Mouse (Mus musculus) intestine, postnatal 0 days (tissue): ENCODE measurements around the gene Zfp568. TPM values are rescaled to one million over a fixed set of nuclear protein-coding genes. Genes with fewer than 3 reads are reported as not detected.

Source experiments
- ATAC-seq: fragments of 200-750 bp; cut with Nextera tagmentation; 2 replicates; pipeline ENCODE4 v1.8.0; 2017; ENCODE audit warnings: mild to moderate bottlenecking, moderate TSS enrichment, moderate library complexity
- H3K27ac ChIP-seq: fragments of 300-500 bp; sonication (generic); 2 replicates; pipeline ENCODE4 v1.5.1; 2014; ENCODE audit warnings: mild to moderate bottlenecking, low read depth, low read length, moderate library complexity
- H3K27me3 ChIP-seq: fragments of 300-500 bp; sonication (generic); replicated peaks from 2 replicates; pipeline ENCODE4 v1.6.1; 2014; ENCODE audit warnings: low read length, mixed read lengths; ENCODE audit not compliant: control insufficient read depth, insufficient read depth
- H3K36me3 ChIP-seq: fragments of 300-500 bp; sonication (generic); 2 replicates; pipeline ENCODE4 v1.6.1; 2014; ENCODE audit warnings: mild to moderate bottlenecking, moderate library complexity; ENCODE audit not compliant: control insufficient read depth, insufficient read depth
- H3K4me1 ChIP-seq: fragments of 300-500 bp; sonication (generic); replicated peaks from 2 replicates; pipeline ENCODE4 v1.6.1; 2014; ENCODE audit warnings: antibody characterized with exemption, low read length, mixed read lengths; ENCODE audit not compliant: control insufficient read depth, insufficient read depth
- H3K4me2 ChIP-seq: fragments of 300-500 bp; sonication (generic); replicated peaks from 2 replicates; pipeline ENCODE4 v1.6.1; 2014; ENCODE audit warnings: low read depth, mild to moderate bottlenecking, moderate library complexity
- H3K4me3 ChIP-seq: fragments of 300-500 bp; sonication (generic); 2 replicates; pipeline ENCODE4 v1.5.1; 2014; ENCODE audit warnings: low read depth, low read length
- H3K9ac ChIP-seq: fragments of 300-500 bp; sonication (generic); 2 replicates; pipeline ENCODE4 v1.6.1; 2014; ENCODE audit warnings: mild to moderate bottlenecking, low read depth, low read length
- H3K9me3 ChIP-seq: fragments of 300-500 bp; sonication (generic); 2 replicates; pipeline ENCODE4 v1.6.1; 2016; ENCODE audit warnings: mixed run types; ENCODE audit not compliant: control insufficient read depth
- CTCF ChIP-seq: sonication (generic); IDR thresholded peaks from 2 replicates; pipeline ENCODE4 v1.5.1; 2016; ENCODE audit warnings: low read depth, mild to moderate bottlenecking, control low read depth, antibody characterized with exemption, moderate library complexity
- WGBS: fragments of 180-500 bp; shearing (Covaris S2); extraction: QIAGEN DNeasy Blood & Tissue Kit; methylation state at CpG from one replicate; pipeline ENCODE4 v1.1.7; 2014; 5-methylcytosine and 5-hydroxymethylcytosine counted together
- polyA plus RNA-seq: library from polyadenylated mRNA; unstranded; fragments of >200 nt; fragmentation: Nextera tagmentation; extraction: Ambion mirVana; gene quantifications from 2 replicates; pipeline ENCODE4 v1.2.1, GENCODE M21; 2015

Zfp568 gene
- polyA plus RNA-seq, 1 experiment from 2014 or later, result 5.5 TPM

DNA sequence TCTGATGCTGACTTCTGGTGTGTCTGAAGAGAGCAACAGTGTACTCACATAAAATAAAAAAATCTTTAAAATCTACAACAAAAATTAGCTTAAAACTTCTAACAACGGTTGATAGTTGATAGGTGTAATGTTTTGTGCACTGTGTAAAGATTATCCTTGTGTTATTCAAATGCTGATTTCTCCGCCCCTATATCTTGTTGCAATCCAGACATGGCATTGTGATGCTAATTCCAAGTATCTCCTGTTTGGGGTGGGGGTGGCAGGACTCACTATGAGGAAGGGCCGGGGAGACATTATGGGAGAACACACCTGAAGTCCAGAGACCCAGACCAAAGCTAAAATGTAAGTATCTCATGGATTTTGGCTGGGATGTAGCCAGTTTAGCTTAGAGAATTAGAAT lies 47.6 kb downstream of the Zfp568 start:
- no peak for ATAC-seq
- Histone ChIP-seq H3K4me2 (no peak overlapping the region), H3K27me3 (no peaks in the 10 kb centered on the region), H3K9me3 (no peaks in the 10 kb centered on the region), H3K9ac (no peak overlapping the region), H3K4me3 (no peak overlapping the region), H3K36me3 (peaks cover 15% of the 10 kb centered on the region), H3K4me1 (no peaks in the 10 kb centered on the region), H3K27ac (no peak overlapping the region)
- 86% methylated on average over 3 of the region's 3 CpGs for WGBS
- TF ChIP-seq CTCF, result no peak

DNA sequence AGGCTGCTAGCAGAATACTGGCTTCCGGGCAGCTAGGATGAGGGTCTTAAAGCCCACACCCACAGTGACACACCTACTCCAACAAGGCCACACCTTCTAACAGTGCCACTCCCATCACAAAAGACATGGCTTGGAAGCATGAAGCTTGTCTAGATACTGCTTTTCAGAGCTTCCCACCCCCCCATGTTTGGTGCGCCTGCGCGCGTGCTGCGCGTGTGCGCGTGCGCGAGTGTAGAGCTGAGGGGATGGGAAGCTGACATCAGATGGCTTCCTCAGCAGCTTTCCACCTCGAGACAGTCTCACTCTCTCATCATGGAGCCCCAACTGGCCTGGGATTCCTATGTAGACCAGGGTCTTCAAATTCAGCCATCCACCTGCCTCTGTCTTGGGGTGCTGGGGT lies 50.6 kb downstream of the Zfp568 start:
- WGBS, result 93% methylated on average over 12 of the region's 12 CpGs
- H3K9ac ChIP-seq, result no peak overlapping the region
- no peaks in the 10 kb centered on the region for H3K9me3 ChIP-seq
- no peaks in the 10 kb centered on the region for H3K4me1 ChIP-seq
- no peak for TF ChIP-seq CTCF
- no peaks in the 10 kb centered on the region for H3K27me3 ChIP-seq
- H3K4me3 ChIP-seq, result no peak overlapping the region
- H3K27ac ChIP-seq, result no peak overlapping the region
- H3K36me3 ChIP-seq, result no peaks in the 10 kb centered on the region; the same call in 1 of the 2 replicates
- no peak overlapping the region for H3K4me2 ChIP-seq
- no peak for ATAC-seq

DNA sequence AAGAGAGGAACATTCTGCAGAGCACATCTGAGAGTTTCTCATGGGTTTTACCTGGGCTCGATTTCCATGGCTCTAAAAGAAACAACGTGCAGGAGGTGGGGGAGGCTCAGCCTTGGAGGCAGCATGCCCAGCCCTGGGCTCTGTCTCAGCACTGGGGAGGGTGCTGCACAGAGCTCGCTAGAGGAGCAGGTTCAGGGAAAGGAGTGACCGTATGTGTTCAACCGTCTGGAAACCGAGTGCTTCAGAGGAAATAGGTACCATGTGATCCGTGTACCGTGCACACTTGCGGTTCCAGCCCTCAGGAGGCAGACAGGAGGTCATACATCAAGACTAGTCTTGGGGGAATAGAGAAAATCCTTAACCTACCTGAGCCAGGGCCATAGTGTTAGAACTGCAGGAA lies 60.6 kb downstream of the Zfp568 start:
- Histone ChIP-seq H3K4me2 (no peak overlapping the region), H3K9ac (no peak overlapping the region), H3K4me1 (no peaks in the 10 kb centered on the region), H3K36me3 (no peaks in the 10 kb centered on the region), H3K27me3 (no peaks in the 10 kb centered on the region), H3K27ac (no peak overlapping the region), H3K9me3 (no peaks in the 10 kb centered on the region), H3K4me3 (no peak overlapping the region)
- no peak for ATAC-seq
- WGBS, result 56% methylated on average over 9 of the region's 9 CpGs
- no peak for TF ChIP-seq CTCF

DNA sequence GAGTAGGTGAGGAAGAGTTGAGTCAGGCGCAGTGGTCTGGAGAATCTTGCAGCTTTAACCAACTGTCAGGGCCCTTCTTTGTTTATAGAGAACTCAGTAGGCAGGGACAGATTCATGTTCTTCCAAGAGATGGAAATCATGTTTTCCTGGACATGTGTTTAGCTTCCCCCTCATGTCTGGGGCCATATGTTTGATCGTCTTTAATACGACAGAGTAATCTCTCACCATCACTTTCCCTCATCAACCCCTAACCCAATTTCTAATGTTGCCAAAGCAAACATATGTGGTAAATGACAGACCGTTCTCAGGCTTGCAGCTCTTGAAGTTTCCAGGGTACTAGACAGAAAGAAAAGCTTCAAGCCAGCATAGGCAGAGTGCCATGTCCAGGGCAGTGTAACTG lies 64.4 kb downstream of the Zfp568 start:
- 95% methylated on average over 4 of the region's 4 CpGs for WGBS
- no peak for TF ChIP-seq CTCF
- Histone ChIP-seq H3K36me3 (no peaks in the 10 kb centered on the region), H3K27me3 (no peaks in the 10 kb centered on the region), H3K4me3 (no peak overlapping the region), H3K27ac (no peak overlapping the region), H3K9ac (no peak overlapping the region), H3K9me3 (no peaks in the 10 kb centered on the region), H3K4me2 (no peak overlapping the region), H3K4me1 (0 out of 2 replicates have a peak, but pooled peaks cover 4% of the 10 kb centered on the region)
- no peak for ATAC-seq

DNA sequence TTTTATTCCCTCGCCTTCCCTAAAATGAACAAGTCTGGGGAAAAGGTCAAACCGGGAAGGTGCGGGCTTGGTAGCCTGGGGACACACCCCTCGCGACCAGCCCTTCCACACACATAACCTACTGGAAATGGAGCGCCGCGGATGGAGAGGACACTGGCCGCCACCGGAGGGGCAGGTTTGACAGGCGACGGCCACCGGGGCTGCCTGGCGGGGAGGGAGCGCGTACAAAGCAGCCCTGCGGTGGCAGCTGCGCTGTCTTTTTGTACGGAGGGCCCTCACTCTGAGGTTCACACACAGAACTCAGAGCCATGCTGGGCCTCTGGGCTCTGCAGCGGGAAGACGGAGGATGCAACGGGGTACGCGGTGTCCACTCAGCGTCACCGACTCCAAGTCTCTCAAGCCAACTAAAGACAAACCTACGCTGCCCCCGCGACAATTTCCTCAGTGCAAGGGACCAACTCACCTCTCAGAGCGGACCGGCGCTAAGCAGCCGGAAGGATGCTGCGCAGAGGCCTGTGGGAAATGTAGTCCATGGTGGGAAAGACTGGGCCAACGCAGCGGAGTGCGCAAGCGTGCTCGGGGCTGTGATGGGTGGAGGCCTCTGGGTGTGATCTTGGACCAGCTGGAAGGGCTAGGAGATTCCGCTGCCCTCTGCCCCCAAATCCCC lies 67.3 kb downstream of the Zfp568 start, which contains the start of gene Zfp14:
TSS of gene Zfp14 (minus strand) at position 499 of the 667 bp plus-strand sequence.
- Histone ChIP-seq H3K9ac (peak within 1 kb of the TSS; percentile 58), H3K27ac (no peak within 1 kb of the TSS), H3K9me3 (no peaks in the 10 kb centered on the region), H3K36me3 (no peaks in the 10 kb centered on the region), H3K27me3 (no peaks in the 10 kb centered on the region), H3K4me2 (peak within 1 kb of the TSS; percentile 95), H3K4me1 (0 out of 2 replicates have a peak, but pooled peaks cover 4% of the 10 kb centered on the region), H3K4me3 (peak within 1 kb of the TSS; percentile 65)
- 0% methylated on average over 40 of the region's 40 CpGs for whole genome bisulfite sequencing
- ATAC-seq, result peak; percentile 93
- TF ChIP-seq CTCF, result no peak

DNA sequence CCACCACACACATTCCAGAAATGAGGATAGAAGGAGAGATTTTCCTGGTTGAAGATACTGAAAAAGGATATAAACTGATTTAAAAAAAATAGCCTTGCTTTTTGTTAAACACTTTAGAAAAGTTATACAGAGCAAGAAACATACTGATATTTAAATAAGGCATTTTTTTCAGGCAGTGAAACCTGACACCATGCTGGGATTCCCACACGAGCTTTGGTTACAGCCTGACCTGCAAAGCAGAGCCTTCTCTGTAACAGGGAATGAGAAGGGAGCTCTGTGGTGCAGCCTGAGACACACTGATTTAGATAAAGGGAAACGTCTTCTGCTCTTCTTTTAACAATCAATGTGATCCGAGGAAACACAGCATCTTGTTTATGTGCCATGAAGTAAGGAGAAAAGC lies 69.8 kb downstream of the Zfp568 start:
- 10% methylated on average over 3 of the region's 3 CpGs for WGBS
- H3K27ac ChIP-seq, result no peak overlapping the region

More for the DNA sequence above, 69.8 kb downstream of the Zfp568 start:
- Histone ChIP-seq H3K9ac (no peak overlapping the region), H3K27me3 (no peaks in the 10 kb centered on the region), H3K9me3 (no peaks in the 10 kb centered on the region), H3K36me3 (peaks cover 12% of the 10 kb centered on the region), H3K4me3 (no peak overlapping the region), H3K4me2 (no peak overlapping the region), H3K4me1 (0 out of 2 replicates have a peak, but pooled peaks cover 4% of the 10 kb centered on the region)
- ATAC-seq, result no peak
- TF ChIP-seq CTCF, result no peak
